ENCODE assay signal across 26 mouse cellular contexts in genomic region chr15:103370462-103370861, GRCm38 (mm10). TPM values are rescaled to one million over a fixed set of nuclear protein-coding genes. Genes with fewer than 3 reads are reported as not detected.
DNase-seq lines count a peak whose midpoint lies in the region; ATAC-seq and TF ChIP-seq lines count a peak whose summit lies in the region.
"Had no signal": no experiment of that assay in that cellular context is flagged by ENCODE, and none has a peak within 500 bp of the region (broad histone marks: within the 10 kb centered on the region; RNA-seq: fewer than 3 reads in every experiment).

No protein-coding gene starts in this region.

- no peak overlapping the region for H3K4me2 ChIP-seq in hindbrain, embryonic 12.5 days (replicated peaks)
- H3K4me2 ChIP-seq: heart, embryonic 12.5 days; lung, embryonic 14.5 days; neural tube, embryonic 15.5 days had no signal

- intact Hi-C loops in heart, postnatal 14 days (cut with DNase I): no loop called here
- intact Hi-C loops in left cerebral cortex, postnatal 10 days (cut with DNase I): no loop called here

- ATAC-seq in hindbrain, embryonic 12.5 days (ENCODE audit: low FRiP score): no peak
- ATAC-seq: forebrain, postnatal 0 days; inflammation-experienced regulatory T-cells, adult 6 months had no signal

- DNase-seq in heart, adult 11 months: peak; percentile 94
- DNase-seq in heart, postnatal 14 days: no peak
- peak; percentile 59 for DNase-seq in 3T3-L1 (ENCODE audit: low read depth, low spot score)
- no peak for DNase-seq in frontal cortex, postnatal 14 days (ENCODE audit: low spot score in 2 of 2)
- DNase-seq in left cerebral cortex, postnatal 10 days (ENCODE audit: extremely low spot score in 1 of 2, low spot score in 2 of 2): no peak
- DNase-seq: B cell, adult 2 months; cerebellum, postnatal 14 days; forebrain, postnatal 0 days; gastrocnemius, postnatal 10 days; kidney, adult 8-10 months; kidney, postnatal 25 days; liver; retina, postnatal 1 day; thymus, postnatal 4 days had no signal

- WGBS in hindbrain, embryonic 12.5 days: 55% methylated on average over 4 of the region's 4 CpGs

- no peaks in the 10 kb centered on the region for H3K9me3 ChIP-seq in megakaryocyte, embryonic 14.5 days
- no peaks in the 10 kb centered on the region for H3K9me3 ChIP-seq in hindbrain, embryonic 12.5 days (replicated peaks)
- H3K9me3 ChIP-seq: heart, embryonic 12.5 days; hindbrain, embryonic 10.5 days; neural tube, embryonic 15.5 days had no signal

- TF ChIP-seq POLR2A in bone marrow macrophage, adult 2 months (IDR thresholded peaks at IDR 0.05; ENCODE audit: borderline replicate concordance, low read depth, low read length): no peak

- no peaks in the 10 kb centered on the region for H3K36me3 ChIP-seq in megakaryocyte, embryonic 14.5 days (replicated peaks; ENCODE audit: low read length)
- H3K36me3 ChIP-seq in hindbrain, embryonic 12.5 days: no peaks in the 10 kb centered on the region
- H3K36me3 ChIP-seq: heart, embryonic 12.5 days; hindbrain, embryonic 10.5 days; neural tube, embryonic 15.5 days had no signal

- peaks cover 7% of the 10 kb centered on the region for H3K27me3 ChIP-seq in megakaryocyte, embryonic 14.5 days (replicated peaks)
- peaks cover 21% of the 10 kb centered on the region; the same call in 1 of the 2 replicates for H3K27me3 ChIP-seq in hindbrain, embryonic 12.5 days
- H3K27me3 ChIP-seq: heart, embryonic 12.5 days had no signal

- no peak for TF ChIP-seq CTCF in bone marrow macrophage, adult 2 months (IDR thresholded peaks at IDR 0.05; ENCODE audit: low read depth, low read length)

- H3K4me3 ChIP-seq in bone marrow macrophage, adult 2 months (ENCODE audit: insufficient read depth, low read length): no peak overlapping the region
- peak overlapping the region; percentile 71 for H3K4me3 ChIP-seq in megakaryocyte, embryonic 14.5 days (replicated peaks)
- no peak overlapping the region for H3K4me3 ChIP-seq in hindbrain, embryonic 12.5 days
- H3K4me3 ChIP-seq: erythroblast, embryonic 14.5 days; heart, embryonic 12.5 days; hindbrain, embryonic 10.5 days; neural tube, embryonic 15.5 days had no signal

- peaks cover 51% of the 10 kb centered on the region for H3K4me1 ChIP-seq in bone marrow macrophage, adult 2 months (ENCODE audit: control insufficient read depth, insufficient read depth, low read length)
- H3K4me1 ChIP-seq in megakaryocyte, embryonic 14.5 days: peaks cover 52% of the 10 kb centered on the region
- H3K4me1 ChIP-seq in hindbrain, embryonic 12.5 days: peaks cover 17% of the 10 kb centered on the region

- H3K27ac ChIP-seq in bone marrow macrophage, adult 2 months (ENCODE audit: insufficient read depth, low read depth, low read length): peak overlapping the region; percentile 43; the same call in 1 of the 2 replicates
- H3K27ac ChIP-seq in hindbrain, embryonic 12.5 days: no peak overlapping the region
- H3K27ac ChIP-seq: hindbrain, embryonic 10.5 days; neural tube, embryonic 15.5 days had no signal

- no peak overlapping the region for H3K9ac ChIP-seq in hindbrain, embryonic 12.5 days
- H3K9ac ChIP-seq: forebrain, postnatal 0 days; heart, embryonic 12.5 days; lung, embryonic 14.5 days; neural tube, embryonic 15.5 days had no signal

RNA-seq across cellular contexts. Expression of gene Itga5, which starts 3.9 kb away (rescaled TPM):
- 10 to 100 TPM; 61.1 to 70.4 TPM for total RNA-seq in heart, postnatal 14 days (2021)
- polyA plus RNA-seq in bone marrow macrophage, adult 2 months (2012; ENCODE audit: insufficient read depth, insufficient read length, missing spikeins): 34.0 and 37.3 TPM in 2 replicates
- polyA plus RNA-seq in megakaryocyte, embryonic 14.5 days (2012; ENCODE audit: insufficient read depth, low replicate concordance): 20.5 and 26.4 TPM in 2 replicates
- polyA plus RNA-seq in hindbrain, embryonic 12.5 days (2016; fragmentation: Nextera tagmentation; extraction: Ambion mirVana): 26.8 and 27.0 TPM in 2 replicates
- 1 to 10 TPM; 6.0 to 6.6 TPM for total RNA-seq in left cerebral cortex, postnatal 10 days (2021)

RNA-seq across cellular contexts. Expression of gene Zfp385a, which starts 30.6 kb away (rescaled TPM):
- total RNA-seq in heart, postnatal 14 days (2021): 10 to 100 TPM; 16.6 to 18.4 TPM
- 73.0 and 86.1 TPM in 2 replicates for polyA plus RNA-seq in bone marrow macrophage, adult 2 months (2012; ENCODE audit: insufficient read depth, insufficient read length, missing spikeins)
- 1,319 and 2,156 TPM in 2 replicates for polyA plus RNA-seq in megakaryocyte, embryonic 14.5 days (2012; ENCODE audit: insufficient read depth, low replicate concordance)
- polyA plus RNA-seq in hindbrain, embryonic 12.5 days (2016; fragmentation: Nextera tagmentation; extraction: Ambion mirVana): 20.5 and 23.8 TPM in 2 replicates
- total RNA-seq in left cerebral cortex, postnatal 10 days (2021): 10 to 100 TPM; 47.5 to 51.2 TPM
- polyA plus RNA-seq: inflammation-experienced regulatory T-cells, adult 6 months had no signal

RNA-seq across cellular contexts. Expression of gene Gtsf1, which starts 59.8 kb away (rescaled TPM):
- under 1 TPM in 1 of 2 experiments, not detected in 1; 0.34 TPM for total RNA-seq in heart, postnatal 14 days (2021)
- not detected in 2 replicates for polyA plus RNA-seq in bone marrow macrophage, adult 2 months (2012; ENCODE audit: insufficient read depth, insufficient read length, missing spikeins)
- not detected in 2 replicates for polyA plus RNA-seq in megakaryocyte, embryonic 14.5 days (2012; ENCODE audit: insufficient read depth, low replicate concordance)
- not detected in 2 replicates for polyA plus RNA-seq in hindbrain, embryonic 12.5 days (2016; fragmentation: Nextera tagmentation; extraction: Ambion mirVana)
- total RNA-seq in left cerebral cortex, postnatal 10 days (2021): not detected
- total RNA-seq: adrenal gland, postnatal 4 days; forebrain, postnatal 0 days; gastrocnemius, postnatal 10 days; left cerebral cortex, adult 8-10 months had no signal
- polyA plus RNA-seq: erythroblast, embryonic 14.5 days; forebrain, postnatal 0 days; hindbrain, embryonic 10.5 days; lung, embryonic 14.5 days; neural tube, embryonic 15.5 days; small intestine, adult 2 months had no signal

Comparison
In these comparisons a context has a peak if more than half of its experiments do, and no peak if none do; other contexts are left out.
1. DNase-seq: peak in heart, adult 11 months (single experiment) and 3T3-L1 (single experiment); none in heart, postnatal 14 days (0 of 2), frontal cortex, postnatal 14 days (0 of 2) and left cerebral cortex, postnatal 10 days (0 of 2).
2. RNA of gene Zfp385a, which starts 30.6 kb away (polyA plus RNA-seq): 1,319 to 2,156 TPM in megakaryocyte, embryonic 14.5 days; 73.0 to 86.1 TPM in bone marrow macrophage, adult 2 months and 20.5 to 23.8 TPM in hindbrain, embryonic 12.5 days; every median in the first group is over 10 times any median in the second.